Mouse (Mus musculus): ENCODE measurements at regions not wholly inside any gene's neighbourhood (a gene's known extent, or its start where the extent isn't known, plus 50 kb on each side); places are given as distances from the start of the nearest gene placed in this dataset.

DNA sequence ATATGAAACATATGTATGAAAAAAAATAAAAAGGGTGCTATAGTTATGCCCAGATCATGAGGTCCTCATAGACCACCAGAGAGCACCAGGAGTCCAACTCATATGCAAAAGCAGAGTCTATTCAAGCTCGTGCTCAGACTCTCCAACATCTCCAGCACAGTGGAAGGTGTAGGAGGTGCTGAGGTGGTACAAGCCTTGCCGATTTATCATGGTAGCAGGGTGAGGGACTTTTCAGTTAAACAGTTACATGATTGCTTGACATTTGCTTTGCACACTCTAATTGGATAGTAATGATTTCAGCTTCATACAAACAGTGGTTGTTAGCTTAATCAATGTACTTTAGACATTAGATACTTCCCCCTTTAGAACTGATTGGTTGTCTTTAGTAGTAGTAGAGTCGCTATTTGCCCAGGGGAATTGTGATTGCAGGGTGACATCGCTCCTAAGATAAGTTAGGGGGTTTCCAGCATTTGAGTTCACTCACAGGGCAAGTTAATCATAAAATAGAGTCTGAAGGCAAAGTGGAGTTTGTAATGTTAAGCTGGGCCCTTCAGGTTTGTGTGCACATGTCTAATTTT lies 162.3 kb upstream of the Cdh9 start:
- ATAC-seq (ENCODE audit: low FRiP score, low read depth): no peak
- H3K4me1 ChIP-seq: no peaks in the 10 kb centered on the region
- H3K4me2 ChIP-seq (replicated peaks): no peak overlapping the region

DNA sequence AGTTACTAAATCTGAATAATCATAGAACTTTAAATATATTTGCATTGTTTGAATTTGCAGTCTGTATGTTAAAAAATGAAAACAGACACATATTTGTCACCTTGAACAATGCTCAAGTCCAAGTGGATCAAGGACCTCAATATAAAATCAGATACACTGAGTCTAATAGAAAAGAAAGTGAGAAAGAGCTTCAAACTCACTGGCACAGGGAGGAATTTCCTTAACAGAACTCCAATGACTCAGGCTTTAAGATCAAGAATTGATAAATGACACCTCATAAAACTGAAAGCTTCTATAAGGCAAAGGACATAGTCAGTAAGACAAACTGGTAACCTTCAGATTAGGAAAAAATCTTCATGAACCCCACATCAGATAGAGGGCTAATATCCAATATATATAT lies 161.8 kb upstream of the Cdh9 start:
- no peaks in the 10 kb centered on the region for H3K9me3 ChIP-seq
- H3K9ac ChIP-seq: no peak overlapping the region
- H3K36me3 ChIP-seq: no peaks in the 10 kb centered on the region
- no peak for ATAC-seq (ENCODE audit: low FRiP score, low read depth)
- no peak overlapping the region for H3K4me3 ChIP-seq
- H3K27me3 ChIP-seq (replicated peaks): no peaks in the 10 kb centered on the region
- no peak overlapping the region for H3K27ac ChIP-seq
- no peak overlapping the region for H3K4me2 ChIP-seq (replicated peaks)
- H3K4me1 ChIP-seq: no peaks in the 10 kb centered on the region

More for the DNA sequence above, 162.3 kb upstream of the Cdh9 start:
- H3K4me3 ChIP-seq: no peak overlapping the region
- WGBS: 81% methylated on average over 4 of the region's 4 CpGs
- no peak overlapping the region for H3K9ac ChIP-seq
- no peaks in the 10 kb centered on the region for H3K36me3 ChIP-seq
- H3K27ac ChIP-seq: no peak overlapping the region
- no peaks in the 10 kb centered on the region for H3K9me3 ChIP-seq
- H3K27me3 ChIP-seq (replicated peaks): no peaks in the 10 kb centered on the region

DNA sequence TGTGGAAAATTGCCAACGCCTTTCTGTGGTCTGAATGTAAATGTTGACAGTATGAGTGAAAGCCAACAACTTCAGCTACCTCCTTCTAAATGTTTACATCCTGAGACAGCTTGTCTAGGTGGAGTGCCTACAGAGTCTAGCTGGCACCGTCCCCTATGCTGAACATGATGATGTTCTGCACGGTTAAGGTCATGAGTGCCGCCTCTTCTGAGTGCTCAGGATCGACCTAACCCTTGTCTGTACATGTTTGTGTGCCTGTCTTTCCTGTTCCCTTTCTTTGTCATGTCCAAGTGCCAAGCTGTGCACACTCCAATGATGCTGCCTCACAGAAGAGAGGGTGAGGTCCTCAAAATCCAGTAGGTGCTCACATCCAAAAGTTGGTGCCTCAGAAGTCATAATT lies 111.7 kb upstream of the Cdh9 start:
- H3K4me2 ChIP-seq (replicated peaks): no peak overlapping the region
- no peaks in the 10 kb centered on the region for H3K36me3 ChIP-seq
- H3K4me1 ChIP-seq: no peaks in the 10 kb centered on the region
- no peaks in the 10 kb centered on the region for H3K9me3 ChIP-seq
- no peaks in the 10 kb centered on the region for H3K27me3 ChIP-seq (replicated peaks)
- H3K4me3 ChIP-seq: no peak overlapping the region
- 84% methylated on average over 5 of the region's 5 CpGs for WGBS
- no peak overlapping the region for H3K9ac ChIP-seq
- no peak overlapping the region for H3K27ac ChIP-seq
- no peak for ATAC-seq (ENCODE audit: low FRiP score, low read depth)

DNA sequence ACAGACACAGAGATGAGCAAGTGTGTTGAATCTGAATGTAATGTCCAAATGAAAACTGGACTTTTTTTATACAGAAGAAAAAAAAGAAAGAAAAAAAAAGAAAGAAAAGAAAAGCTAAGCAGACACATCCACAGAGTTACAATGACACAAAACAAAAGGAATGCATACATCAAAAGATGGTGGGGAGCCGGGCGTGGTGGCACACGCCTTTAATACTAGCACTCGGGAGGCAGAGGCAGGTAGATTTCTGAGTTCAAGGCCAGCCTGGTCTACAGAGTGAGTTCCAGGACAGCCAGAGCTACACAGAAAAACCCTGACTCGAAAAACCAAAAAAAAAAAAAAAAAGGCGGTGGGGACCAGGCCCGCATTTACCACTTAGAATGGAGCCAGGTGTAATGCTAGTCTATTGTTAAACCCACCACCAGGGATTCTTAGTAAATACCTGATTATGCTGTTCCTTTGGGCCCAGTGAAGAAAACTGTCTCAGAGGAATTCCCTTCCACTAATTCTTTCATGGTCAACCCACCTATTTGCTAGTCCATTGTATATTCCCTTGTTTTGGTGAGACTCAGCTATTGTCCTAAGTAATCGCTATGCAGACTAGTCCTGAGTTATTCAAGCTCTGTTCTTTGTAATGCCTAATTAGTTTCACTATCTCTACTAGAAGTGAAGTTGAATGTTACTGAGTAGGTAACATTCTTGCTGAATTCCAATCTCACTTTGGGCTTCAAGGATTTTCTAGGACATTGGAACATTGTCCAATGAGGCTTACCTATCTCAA lies 99.0 kb upstream of the Cdh9 start:
- no peak overlapping the region for H3K9ac ChIP-seq
- no peaks in the 10 kb centered on the region for H3K36me3 ChIP-seq
- H3K4me1 ChIP-seq: no peaks in the 10 kb centered on the region
- no peak overlapping the region for H3K4me3 ChIP-seq
- H3K9me3 ChIP-seq: no peaks in the 10 kb centered on the region
- ATAC-seq (ENCODE audit: low FRiP score, low read depth): no peak
- no peaks in the 10 kb centered on the region for H3K27me3 ChIP-seq (replicated peaks)
- no peak overlapping the region for H3K27ac ChIP-seq
- WGBS: 91% methylated on average over 8 of the region's 8 CpGs
- no peak overlapping the region for H3K4me2 ChIP-seq (replicated peaks)

DNA sequence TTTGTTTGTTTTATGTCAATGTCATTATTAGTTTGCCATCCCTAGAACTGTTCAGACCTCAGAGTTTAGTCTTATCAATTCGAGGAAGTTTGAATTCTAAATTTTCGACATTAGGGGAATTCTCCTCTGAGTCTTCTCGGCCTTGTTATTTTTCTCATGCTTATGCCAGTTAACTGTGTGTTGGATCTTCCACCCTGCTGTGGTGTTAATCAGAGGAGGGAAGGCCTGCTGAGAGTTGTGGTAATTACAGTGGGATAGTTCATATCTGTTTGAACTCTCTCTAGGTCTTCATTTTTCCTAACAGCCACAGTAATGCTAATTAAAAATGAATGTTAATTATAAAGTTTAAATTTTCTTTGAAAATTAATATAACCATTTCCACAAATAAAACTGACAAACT lies 88.9 kb upstream of the Cdh9 start:
- Histone ChIP-seq H3K4me2 (replicated peaks) (no peak overlapping the region), H3K4me3 (no peak overlapping the region), H3K36me3 (no peaks in the 10 kb centered on the region), H3K27ac (no peak overlapping the region), H3K4me1 (no peaks in the 10 kb centered on the region), H3K9me3 (no peaks in the 10 kb centered on the region), H3K27me3 (replicated peaks) (no peaks in the 10 kb centered on the region), H3K9ac (no peak overlapping the region)
- 50% methylated on average over 3 of the region's 3 CpGs for WGBS
- ATAC-seq (ENCODE audit: low FRiP score, low read depth): no peak

DNA sequence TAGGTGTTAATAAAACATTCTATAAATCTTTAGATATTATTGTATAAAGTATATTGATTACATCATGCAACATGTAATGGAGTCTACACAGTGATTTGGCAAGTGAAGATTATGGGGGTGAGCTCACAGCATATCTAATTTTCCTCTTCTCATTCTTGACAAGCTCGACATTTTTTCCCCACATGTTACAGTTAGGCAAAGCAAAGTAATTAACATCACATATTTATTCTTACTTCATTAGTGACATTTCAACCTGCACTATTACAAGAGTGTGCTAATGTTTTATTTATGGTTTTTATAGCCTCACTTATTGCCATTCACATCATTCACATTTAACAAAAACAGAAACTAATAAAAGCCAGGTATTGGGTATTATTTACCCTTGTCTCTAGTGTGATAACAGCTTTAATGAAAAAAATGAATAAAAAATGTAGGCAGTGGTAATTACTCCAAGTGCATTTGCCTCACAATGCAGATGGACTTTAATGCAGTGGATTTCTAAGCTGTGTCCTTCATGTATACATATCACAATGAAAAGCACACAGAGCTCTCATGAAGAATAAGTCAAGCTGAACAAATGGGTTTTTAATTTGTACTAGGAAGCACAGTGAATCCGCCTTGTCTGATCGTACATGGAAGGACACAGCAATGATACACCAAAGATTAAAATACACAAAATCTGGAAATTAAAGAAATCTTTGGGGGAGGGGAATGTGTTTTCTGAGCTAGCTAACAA lies 75.5 kb upstream of the Cdh9 start:
- H3K4me2 ChIP-seq (replicated peaks): no peak overlapping the region
- H3K27me3 ChIP-seq (replicated peaks): no peaks in the 10 kb centered on the region
- H3K9me3 ChIP-seq: no peaks in the 10 kb centered on the region
- no peaks in the 10 kb centered on the region for H3K36me3 ChIP-seq
- H3K27ac ChIP-seq: no peak overlapping the region
- ATAC-seq (ENCODE audit: low FRiP score, low read depth): peak; percentile 56
- no peak overlapping the region for H3K9ac ChIP-seq
- H3K4me3 ChIP-seq: no peak overlapping the region
- 62% methylated on average over 3 of the region's 3 CpGs for WGBS
- no peaks in the 10 kb centered on the region for H3K4me1 ChIP-seq

DNA sequence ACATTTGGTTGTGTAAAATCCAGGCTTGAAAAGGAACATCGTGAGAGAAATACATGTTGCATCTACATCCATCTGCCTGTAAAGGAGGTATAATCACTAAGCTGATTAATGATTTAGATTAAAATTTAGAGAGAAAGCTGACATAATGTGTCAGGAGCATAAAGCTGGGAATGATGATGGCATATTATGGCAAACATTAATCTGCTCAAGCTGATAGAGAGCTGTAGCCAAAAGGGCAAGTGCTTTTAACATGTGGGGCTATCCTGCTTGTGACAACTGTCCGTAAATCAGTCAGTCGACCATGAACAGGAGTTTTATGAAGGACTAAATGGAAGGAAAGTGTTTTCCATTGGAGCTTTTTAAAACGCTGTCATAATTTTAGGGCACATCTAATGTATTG lies 74.9 kb upstream of the Cdh9 start:
- 72% methylated on average over 4 of the region's 4 CpGs for WGBS
- Histone ChIP-seq H3K4me1 (no peaks in the 10 kb centered on the region), H3K36me3 (no peaks in the 10 kb centered on the region), H3K9me3 (no peaks in the 10 kb centered on the region), H3K9ac (no peak overlapping the region), H3K27me3 (replicated peaks) (no peaks in the 10 kb centered on the region), H3K4me3 (no peak overlapping the region), H3K4me2 (replicated peaks) (no peak overlapping the region), H3K27ac (no peak overlapping the region)
- no peak for ATAC-seq (ENCODE audit: low FRiP score, low read depth)

DNA sequence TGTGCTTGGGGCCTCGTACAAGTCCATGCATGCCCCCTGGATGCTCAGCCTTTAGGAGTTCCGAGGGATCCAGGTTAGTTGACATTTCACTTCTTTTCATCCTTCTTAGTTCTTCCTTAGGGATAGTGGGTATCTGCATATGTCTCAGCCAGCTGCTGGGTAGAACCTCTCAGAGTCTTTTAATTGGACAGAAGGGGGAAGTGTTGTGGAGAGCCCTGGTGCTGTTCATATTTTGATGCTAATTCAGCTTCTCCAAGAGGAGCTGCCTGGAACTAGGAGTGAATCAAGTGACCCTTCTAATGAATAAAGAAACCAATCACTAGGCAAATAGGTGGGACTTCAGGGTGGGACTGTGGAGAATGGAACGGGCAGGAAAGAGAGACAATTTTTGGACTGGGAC lies 67.3 kb upstream of the Cdh9 start:
- no peak overlapping the region for H3K27ac ChIP-seq
- H3K9me3 ChIP-seq: no peaks in the 10 kb centered on the region
- H3K4me3 ChIP-seq: no peak overlapping the region
- whole genome bisulfite sequencing: 84% methylated on average over 3 of the region's 3 CpGs
- H3K4me1 ChIP-seq: no peaks in the 10 kb centered on the region
- no peaks in the 10 kb centered on the region for H3K27me3 ChIP-seq (replicated peaks)
- H3K9ac ChIP-seq: no peak overlapping the region
- H3K36me3 ChIP-seq: no peaks in the 10 kb centered on the region
- H3K4me2 ChIP-seq (replicated peaks): no peak overlapping the region
- ATAC-seq (ENCODE audit: low FRiP score, low read depth): no peak
